Mouse (Mus musculus) adrenal gland, adult 18-20 months (tissue): ENCODE results near the gene Bpifb6. TPM values are rescaled to one million over a fixed set of nuclear protein-coding genes. Genes with fewer than 3 reads are reported as not detected.
A peak's percentile ranks its signal among the peaks of the same experiment; 100 is the strongest.

ENCODE experiments used
- DNase-seq, 2 experiments: peaks; one replicate each; pipeline ENCODE4 v3.0.0; 2021 to 2022; ENCODE audit warnings: low spot score in 2 of 2
- long read RNA-seq, 2 experiments: library from polyadenylated mRNA; stranded (forward); transcript quantifications; one replicate each; pipeline ENCODE4 v2.0.0; 2021
- total RNA-seq, 2 experiments: library from RNA; stranded (reverse); gene quantifications; 1 replicate in 1 of 2; 2 replicates in 1 of 2; pipeline ENCODE4 v1.2.3; 2021

The Bpifb6 gene
- total RNA-seq: 1 to 10 TPM in 1 of 2 experiments, not detected in 1; 8.5 TPM
- long read RNA-seq, experiment 1: 0 reads
- long read RNA-seq, experiment 2, partial matches to known transcripts: 8 of 8 reads
- long read RNA-seq, experiment 2, other reads (novel, unspliced or antisense): 0 of 8 reads

- no peak for DNase-seq
Observed at GRCm38 (mm10) chr2:153900088-153900487, at the start of gene Bpifb6. Gene Bpifb6 (plus strand): TSS chr2:153900388.

- DNase-seq: peak; percentile 60 to 62
Observed at GRCm38 (mm10) chr2:153851030-153851360, 49.2 kb upstream of the Bpifb6 start.

GRCm38 (mm10) chr2:153853544-153853943, 46.6 kb upstream of the Bpifb6 start:
- DNase-seq: no peak

GRCm38 (mm10) chr2:153859581-153859980, 40.6 kb upstream of the Bpifb6 start:
- no peak for DNase-seq

- DNase-seq: no peak
Observed at GRCm38 (mm10) chr2:153860315-153860714, 39.9 kb upstream of the Bpifb6 start.

- no peak for DNase-seq
Observed at GRCm38 (mm10) chr2:153860715-153861114, 39.5 kb upstream of the Bpifb6 start.

GRCm38 (mm10) chr2:153861960-153862359, 38.2 kb upstream of the Bpifb6 start:
- DNase-seq: no peak

- DNase-seq: no peak
Observed at GRCm38 (mm10) chr2:153870984-153871383, 29.2 kb upstream of the Bpifb6 start, which contains the start of gene Sun5. Gene Sun5 (minus strand): TSS chr2:153871084.

GRCm38 (mm10) chr2:153874745-153875144, 25.4 kb upstream of the Bpifb6 start, which contains the start of gene Bpifb2:
Gene Bpifb2 (plus strand): TSS chr2:153875045.
- no peak for DNase-seq

GRCm38 (mm10) chr2:153899111-153899510, 1.1 kb upstream of the Bpifb6 start:
- DNase-seq: no peak

GRCm38 (mm10) chr2:153902726-153903125, 2.5 kb downstream of the Bpifb6 start:
- no peak for DNase-seq

- DNase-seq: peak in 1 of 2 experiments; percentile 34
Observed at GRCm38 (mm10) chr2:153906626-153907025, 6.4 kb downstream of the Bpifb6 start.

GRCm38 (mm10) chr2:153914151-153914550, 14.0 kb downstream of the Bpifb6 start:
- peak; percentile 58 to 74 for DNase-seq

GRCm38 (mm10) chr2:153917930-153918329, 17.7 kb downstream of the Bpifb6 start, which contains the start of gene Bpifb3:
Gene Bpifb3 (plus strand): TSS chr2:153918230.
- DNase-seq: no peak

- no peak for DNase-seq
Observed at GRCm38 (mm10) chr2:153921246-153921645, 21.1 kb downstream of the Bpifb6 start.

GRCm38 (mm10) chr2:153929871-153930413, 29.8 kb downstream of the Bpifb6 start:
- peak; percentile 61 to 64 for DNase-seq

- DNase-seq: no peak
Observed at GRCm38 (mm10) chr2:153931125-153931524, 30.9 kb downstream of the Bpifb6 start.

GRCm38 (mm10) chr2:153933311-153933710, 33.1 kb downstream of the Bpifb6 start:
- DNase-seq: no peak

GRCm38 (mm10) chr2:153935348-153935747, 35.2 kb downstream of the Bpifb6 start:
- peak in 1 of 2 experiments; percentile 16 for DNase-seq

- DNase-seq: no peak
Observed at GRCm38 (mm10) chr2:153937843-153938242, 37.7 kb downstream of the Bpifb6 start, which contains the start of gene Bpifb4. Gene Bpifb4 (plus strand): TSS chr2:153938212.

GRCm38 (mm10) chr2:153943537-153943936, 43.3 kb downstream of the Bpifb6 start:
- DNase-seq: peak; percentile 60 to 65

- no peak for DNase-seq
Observed at GRCm38 (mm10) chr2:153944567-153944966, 44.4 kb downstream of the Bpifb6 start.

- peak; percentile 62 to 65 for DNase-seq
Observed at GRCm38 (mm10) chr2:153952897-153953296, 52.7 kb downstream of the Bpifb6 start.
